Mouse (Mus musculus): ENCODE measurements at regions not wholly inside any gene's neighbourhood (a gene's known extent, or its start where the extent isn't known, plus 50 kb on each side); places are given as distances from the start of the nearest gene placed in this dataset.

- CTCF ChIA-PET = no interaction called here
Observed at GRCm38 (mm10) chr9:90326531-90326930, 55.9 kb upstream of the Tbc1d2b start.

All from spleen, embryonic (tissue).